Mouse (Mus musculus): ENCODE measurements around the gene Blzf1.

Gene Blzf1

GRCm38 (mm10) chr1:164307124-164307751, at the start of gene Blzf1:
Gene Blzf1, minus strand, starts transcription at chr1:164307489.
- DNase-seq (ENCODE audit: low spot score in 2 of 2) = peak; percentile 99

DNA sequence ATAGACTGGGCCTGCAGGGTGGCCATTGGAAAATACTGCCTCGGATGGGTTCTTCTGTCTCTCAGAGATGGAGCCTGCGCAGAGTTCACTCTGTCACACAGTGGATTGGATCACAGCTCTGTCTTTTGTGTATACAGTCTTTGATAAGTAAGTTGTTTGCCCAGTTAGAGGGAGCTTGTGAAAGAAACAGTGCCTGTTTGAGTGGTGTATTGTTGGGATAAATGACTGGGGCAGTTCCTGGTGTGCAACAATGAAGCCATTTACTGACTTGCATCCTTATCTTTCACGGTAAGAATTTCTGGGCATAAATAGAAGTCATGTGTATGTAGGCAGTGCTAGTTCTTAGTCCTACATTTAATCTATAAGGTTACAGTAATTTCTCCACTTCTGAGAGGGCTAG, 46.2 kb upstream of the Blzf1 start:
- DNase-seq (ENCODE audit: low spot score in 2 of 2) = no peak

GRCm38 (mm10) chr1:164342161-164342560, 34.9 kb upstream of the Blzf1 start:
- DNase-seq (ENCODE audit: low spot score in 2 of 2) = no peak

- peak; percentile 65 to 81 for DNase-seq (ENCODE audit: low spot score in 2 of 2)
Observed at GRCm38 (mm10) chr1:164335846-164336245, 28.6 kb upstream of the Blzf1 start.

DNA sequence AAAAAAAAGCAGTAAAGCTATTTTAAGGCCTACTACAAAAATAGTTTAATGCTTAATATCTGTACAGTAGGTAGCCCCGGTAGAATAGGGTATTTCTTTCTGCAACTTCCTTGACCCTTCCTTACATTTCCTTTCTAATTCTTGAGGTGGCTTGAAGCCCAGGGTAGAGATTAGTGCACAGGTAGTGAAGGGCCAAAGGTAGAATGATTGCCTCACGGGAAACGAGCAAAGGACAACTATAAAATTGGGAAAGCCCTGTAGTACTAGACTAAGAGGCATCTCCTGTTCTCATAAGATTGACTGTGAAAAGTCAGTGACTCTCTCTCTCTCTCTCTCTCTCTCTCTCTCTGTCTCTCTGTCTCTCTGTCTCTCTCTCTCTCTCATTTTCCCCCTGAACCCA, 28.1 kb upstream of the Blzf1 start:
- DNase-seq (ENCODE audit: low spot score in 2 of 2) = no peak

GRCm38 (mm10) chr1:164332559-164332958, 25.3 kb upstream of the Blzf1 start:
- no peak for DNase-seq (ENCODE audit: low spot score in 2 of 2)

- DNase-seq (ENCODE audit: low spot score in 2 of 2) = no peak
Observed at GRCm38 (mm10) chr1:164327764-164328163, 20.5 kb upstream of the Blzf1 start.

DNA sequence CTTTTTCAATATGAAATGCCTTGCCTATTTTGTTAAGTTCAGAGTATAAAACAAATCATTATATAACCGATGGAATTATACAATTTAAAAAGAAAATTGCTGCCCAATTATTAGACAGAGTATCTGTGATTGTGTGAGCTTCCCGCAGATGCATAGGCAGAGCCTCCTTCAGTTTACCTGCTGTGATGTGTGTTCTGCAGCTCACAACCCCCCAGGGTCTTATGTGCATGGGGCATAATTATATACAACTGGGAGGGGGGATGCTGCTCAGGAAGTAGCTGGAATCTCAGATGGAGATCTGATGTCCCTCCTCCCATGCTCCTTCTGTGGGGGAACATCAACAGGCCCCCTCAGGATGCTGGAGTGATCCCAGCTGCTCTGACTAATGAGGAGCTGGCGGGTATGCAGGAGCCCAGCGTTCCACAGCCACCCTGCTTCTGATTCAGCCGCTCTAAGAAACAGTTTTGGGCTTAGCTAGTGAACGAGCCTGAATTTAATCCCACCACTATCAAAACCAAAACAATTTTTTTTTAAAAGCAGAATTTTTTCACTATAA, 19.4 kb upstream of the Blzf1 start:
- DNase-seq (ENCODE audit: low spot score in 2 of 2) = peak; percentile 72 to 75

GRCm38 (mm10) chr1:164324878-164325277, 17.6 kb upstream of the Blzf1 start:
- no peak for DNase-seq (ENCODE audit: low spot score in 2 of 2)

DNA sequence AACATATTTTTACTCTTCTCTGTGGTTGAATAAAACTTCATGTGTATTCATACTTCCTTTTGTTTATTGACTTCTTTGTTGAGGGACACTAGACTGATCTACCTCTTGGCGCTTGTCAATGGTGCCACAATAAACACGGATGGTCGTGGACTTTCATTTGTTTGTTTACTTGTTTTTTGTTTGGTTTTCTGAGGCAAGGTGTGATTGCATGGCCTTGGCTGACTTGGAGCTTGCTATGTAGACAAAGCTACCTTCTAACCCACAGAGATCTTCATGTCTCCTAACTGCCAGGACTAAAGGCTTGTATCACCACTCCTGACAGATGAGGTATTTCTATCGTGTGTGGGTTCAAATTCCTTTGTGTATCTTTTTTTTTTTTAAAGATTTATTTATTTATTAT, 16.9 kb upstream of the Blzf1 start:
- DNase-seq (ENCODE audit: low spot score in 2 of 2) = no peak

GRCm38 (mm10) chr1:164322987-164323650, 15.8 kb upstream of the Blzf1 start:
- DNase-seq (ENCODE audit: low spot score in 2 of 2) = no peak

DNA sequence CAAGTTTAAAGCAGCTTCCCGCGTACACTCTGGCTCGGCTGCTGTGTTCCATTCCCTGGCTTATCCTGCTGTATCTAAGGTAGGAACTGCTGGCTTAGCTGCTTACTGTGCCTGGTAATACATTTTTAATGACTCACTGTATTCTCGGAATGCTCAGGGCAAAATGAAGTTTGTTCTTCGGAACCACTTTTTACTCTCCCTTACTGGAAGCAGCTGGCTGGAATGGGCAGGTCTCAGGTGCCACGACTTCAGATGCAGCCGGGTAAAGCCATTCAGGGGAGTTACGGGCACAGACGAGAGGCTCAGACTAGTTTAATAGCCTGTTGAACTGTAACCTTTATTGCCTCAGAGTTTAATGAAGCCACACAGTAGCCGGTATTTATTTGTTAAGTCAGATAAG, 14.1 kb upstream of the Blzf1 start:
- no peak for DNase-seq (ENCODE audit: low spot score in 2 of 2)

GRCm38 (mm10) chr1:164320731-164321130, 13.4 kb upstream of the Blzf1 start:
- peak; percentile 68 to 81 for DNase-seq (ENCODE audit: low spot score in 2 of 2)

- no peak for DNase-seq (ENCODE audit: low spot score in 2 of 2)
Observed at GRCm38 (mm10) chr1:164319542-164320140, 12.4 kb upstream of the Blzf1 start.

GRCm38 (mm10) chr1:164318474-164318873, 11.2 kb upstream of the Blzf1 start:
- DNase-seq (ENCODE audit: low spot score in 2 of 2) = no peak

DNA sequence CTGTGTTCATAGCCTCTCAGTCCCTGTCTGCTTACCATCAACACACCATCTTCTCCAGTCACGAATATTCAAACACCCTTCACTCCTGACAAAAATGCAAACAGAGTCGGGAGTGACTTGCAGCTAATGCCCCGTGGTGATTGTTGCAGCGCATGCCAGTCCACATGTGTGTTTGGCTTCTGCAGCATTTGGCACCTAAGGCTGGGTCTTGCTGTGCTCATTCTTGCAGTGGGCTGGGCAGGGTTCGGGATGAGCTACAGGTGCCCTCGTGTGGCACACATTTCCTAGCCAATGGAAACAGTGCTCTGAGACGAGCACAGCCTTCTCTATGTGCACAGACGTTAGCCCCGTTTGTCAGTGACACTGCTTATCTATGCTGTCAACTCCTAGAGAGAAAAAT, 10.0 kb upstream of the Blzf1 start:
- DNase-seq (ENCODE audit: low spot score in 2 of 2) = no peak

DNA sequence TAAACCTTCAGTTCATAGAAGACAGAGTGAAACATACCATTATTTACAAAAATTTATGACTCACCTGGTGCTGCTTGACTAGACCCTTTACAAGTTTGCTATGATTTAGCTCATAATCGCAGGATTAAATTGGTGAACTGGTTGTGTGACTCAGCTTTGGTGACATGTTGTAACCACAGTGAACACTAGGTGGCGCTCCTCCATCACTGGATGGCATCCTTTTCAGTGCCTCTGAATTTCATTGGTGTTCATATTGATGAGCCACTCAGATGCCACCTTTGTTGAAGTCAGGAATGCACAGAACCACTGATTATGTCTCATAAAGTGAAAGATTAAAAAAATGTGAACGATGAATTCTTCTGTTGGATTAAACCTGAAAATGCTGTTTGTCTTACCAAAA, 9.4 kb upstream of the Blzf1 start:
- DNase-seq (ENCODE audit: low spot score in 2 of 2) = peak; percentile 82 to 91

DNA sequence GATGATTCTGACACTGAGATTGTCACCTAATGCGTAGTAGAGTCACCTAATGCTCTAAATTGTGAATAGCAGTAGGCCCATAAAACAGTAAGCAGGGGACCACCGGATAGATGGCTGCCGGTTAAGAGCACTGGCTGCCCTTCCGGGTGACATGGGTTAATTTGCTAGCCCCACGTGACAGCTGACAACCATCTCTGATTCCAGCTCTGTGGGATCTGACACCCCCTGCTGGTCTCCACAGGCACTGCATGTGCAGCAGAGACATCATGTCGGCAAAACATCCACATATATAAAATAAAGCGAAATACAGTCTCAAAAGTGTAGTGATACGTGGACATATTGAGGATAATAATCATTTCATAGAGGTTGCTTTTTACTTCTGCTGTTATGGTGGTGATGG, 8.0 kb upstream of the Blzf1 start:
- DNase-seq (ENCODE audit: low spot score in 2 of 2) = no peak

DNA sequence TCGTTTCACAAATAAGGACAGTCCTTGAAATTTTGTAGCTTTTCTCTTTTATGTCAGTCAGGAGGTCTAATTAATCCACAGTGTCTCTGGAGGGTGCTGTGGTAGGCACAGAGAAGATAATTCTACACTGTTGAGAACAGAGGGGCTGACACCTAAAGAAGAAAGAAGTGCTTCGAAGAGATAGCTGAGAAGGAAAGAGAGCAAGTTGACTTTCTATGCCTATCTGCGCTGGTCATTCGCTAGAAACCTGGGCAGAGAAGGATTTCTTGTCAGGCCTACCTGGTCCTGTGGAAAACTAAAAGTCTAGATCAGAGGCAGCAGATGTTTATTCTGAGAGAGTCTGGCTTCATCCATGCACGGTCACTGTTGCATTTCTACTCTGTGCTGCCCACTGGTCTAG, 6.8 kb upstream of the Blzf1 start:
- no peak for DNase-seq (ENCODE audit: low spot score in 2 of 2)

- no peak for DNase-seq (ENCODE audit: low spot score in 2 of 2)
Observed at GRCm38 (mm10) chr1:164307922-164308321, 633 bp upstream of the Blzf1 start.

DNA sequence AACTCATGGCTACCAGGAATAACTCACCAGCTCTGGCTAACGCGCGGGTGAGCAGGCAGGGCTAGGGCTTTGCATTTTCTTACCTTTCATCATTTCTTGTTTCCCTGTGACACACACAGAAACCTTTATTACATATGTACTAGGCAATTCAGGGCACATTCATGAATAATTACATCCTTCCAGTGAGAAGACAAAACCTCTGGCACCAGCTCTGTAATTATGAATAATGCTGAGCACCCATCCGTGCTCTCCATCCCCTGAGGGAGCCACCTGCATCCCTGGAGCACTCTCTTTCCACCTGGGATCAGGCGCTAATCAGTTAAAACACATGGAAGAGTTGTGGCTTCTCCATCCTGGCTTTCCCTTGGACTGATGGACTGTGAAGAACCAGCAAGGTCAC, 3.5 kb downstream of the Blzf1 start, which contains the start of gene Nme7:
Gene Nme7, plus strand, starts transcription at position 301 of the 400 bp plus-strand sequence.
- no peak for DNase-seq (ENCODE audit: low spot score in 2 of 2)

- DNase-seq (ENCODE audit: low spot score in 2 of 2) = no peak
Observed at GRCm38 (mm10) chr1:164301949-164302348, 5.3 kb downstream of the Blzf1 start.

- no peak for DNase-seq (ENCODE audit: low spot score in 2 of 2)
Observed at GRCm38 (mm10) chr1:164296473-164296872, 10.8 kb downstream of the Blzf1 start.

All from right cerebral cortex, postnatal 10 days (tissue).